Mouse (Mus musculus) hindbrain, embryonic 11.5 days (tissue): ENCODE measurements at regions not wholly inside any gene's neighbourhood (a gene's known extent, or its start where the extent isn't known, plus 50 kb on each side); places are given as distances from the start of the nearest gene placed in this dataset.

Source experiments
- ATAC-seq: fragments of 200-750 bp; cut with Nextera tagmentation; 2 replicates; pipeline ENCODE4 v1.8.0; 2017; ENCODE audit warnings: mild to moderate bottlenecking, moderate TSS enrichment, moderate library complexity; ENCODE audit not compliant: low FRiP score
- DNase-seq: peaks from one replicate; pipeline ENCODE4 v3.0.0-alpha.2; 2015; ENCODE audit warnings: low spot score
- H3K27ac ChIP-seq: fragments of 300-500 bp; sonication (generic); 2 replicates; pipeline ENCODE4 v1.5.1; 2014; ENCODE audit warnings: mild to moderate bottlenecking, low read depth, low read length
- H3K27me3 ChIP-seq: fragments of 300-500 bp; sonication (generic); 2 replicates; pipeline ENCODE4 v1.6.1; 2014; ENCODE audit warnings: mild to moderate bottlenecking, low read length, moderate library complexity, mixed read lengths; ENCODE audit not compliant: control insufficient read depth, insufficient read depth
- H3K36me3 ChIP-seq: fragments of 300-500 bp; sonication (generic); 2 replicates; pipeline ENCODE4 v1.6.1; 2014; ENCODE audit warnings: mild to moderate bottlenecking, low read length, moderate library complexity, mixed read lengths; ENCODE audit not compliant: control insufficient read depth, insufficient read depth
- H3K4me1 ChIP-seq: fragments of 300-500 bp; sonication (generic); replicated peaks from 2 replicates; pipeline ENCODE4 v1.6.1; 2014; ENCODE audit warnings: low read length, mixed read lengths; ENCODE audit not compliant: control insufficient read depth, insufficient read depth
- H3K4me2 ChIP-seq: fragments of 300-500 bp; sonication (generic); replicated peaks from 2 replicates; pipeline ENCODE4 v1.6.1; 2014; ENCODE audit warnings: mild to moderate bottlenecking, low read depth, low read length
- H3K4me3 ChIP-seq: fragments of 300-500 bp; sonication (generic); 2 replicates; pipeline ENCODE4 v1.5.1; 2014; ENCODE audit warnings: low read depth, low read length
- H3K9ac ChIP-seq: fragments of 300-500 bp; sonication (generic); 2 replicates; pipeline ENCODE4 v1.6.1; 2014; ENCODE audit warnings: low read depth, low read length
- H3K9me3 ChIP-seq: fragments of 300-500 bp; sonication (generic); 2 replicates; pipeline ENCODE4 v1.6.1; 2016; ENCODE audit warnings: low read length; ENCODE audit not compliant: control insufficient read depth
- WGBS: fragments of 180-500 bp; shearing (Covaris S2); extraction: QIAGEN DNeasy Blood & Tissue Kit; methylation state at CpG from one replicate; pipeline ENCODE4 v1.1.7; 2014; 5-methylcytosine and 5-hydroxymethylcytosine counted together

GRCm38 (mm10) chr6:50054233-50054632 lies 55.8 kb upstream of the Mpp6 start:
- no peak overlapping the region for H3K4me2 ChIP-seq
- H3K36me3 ChIP-seq = no peaks in the 10 kb centered on the region
- H3K27me3 ChIP-seq = no peaks in the 10 kb centered on the region
- no peak overlapping the region for H3K9ac ChIP-seq
- H3K9me3 ChIP-seq = no peaks in the 10 kb centered on the region
- H3K4me3 ChIP-seq = no peak overlapping the region
- WGBS = 78% methylated on average over 13 of the region's 13 CpGs
- no peak for DNase-seq
- H3K27ac ChIP-seq = no peak overlapping the region
- no peak for ATAC-seq
- H3K4me1 ChIP-seq = no peaks in the 10 kb centered on the region

DNA sequence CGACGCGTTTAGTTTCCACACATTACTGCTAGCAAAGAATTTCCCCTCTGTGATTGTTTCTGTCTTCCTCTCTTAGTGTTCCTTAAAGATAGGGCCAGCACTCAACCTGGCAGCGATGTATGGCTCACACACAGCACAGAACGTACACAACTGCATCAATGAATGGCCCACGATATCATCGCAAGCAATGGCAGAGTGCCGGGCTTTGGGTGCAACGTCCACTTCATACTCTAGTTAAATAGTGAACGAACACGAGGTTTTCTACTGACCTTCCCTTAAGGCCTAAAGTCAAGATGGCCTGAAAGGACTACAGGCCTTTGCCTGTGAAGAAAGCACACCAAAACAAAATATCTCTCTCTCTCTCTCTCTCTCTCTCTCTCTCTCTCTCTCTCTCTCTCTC lies 51.4 kb upstream of the Mpp6 start:
- no peaks in the 10 kb centered on the region for H3K4me1 ChIP-seq
- ATAC-seq (no peak), DNase-seq (no peak)
- no peak overlapping the region for H3K27ac ChIP-seq
- no peaks in the 10 kb centered on the region for H3K27me3 ChIP-seq
- H3K9ac ChIP-seq = no peak overlapping the region
- no peak overlapping the region for H3K4me3 ChIP-seq
- no peak overlapping the region for H3K4me2 ChIP-seq
- H3K9me3 ChIP-seq = no peaks in the 10 kb centered on the region
- WGBS = 90% methylated on average over 11 of the region's 11 CpGs
- no peaks in the 10 kb centered on the region for H3K36me3 ChIP-seq

DNA sequence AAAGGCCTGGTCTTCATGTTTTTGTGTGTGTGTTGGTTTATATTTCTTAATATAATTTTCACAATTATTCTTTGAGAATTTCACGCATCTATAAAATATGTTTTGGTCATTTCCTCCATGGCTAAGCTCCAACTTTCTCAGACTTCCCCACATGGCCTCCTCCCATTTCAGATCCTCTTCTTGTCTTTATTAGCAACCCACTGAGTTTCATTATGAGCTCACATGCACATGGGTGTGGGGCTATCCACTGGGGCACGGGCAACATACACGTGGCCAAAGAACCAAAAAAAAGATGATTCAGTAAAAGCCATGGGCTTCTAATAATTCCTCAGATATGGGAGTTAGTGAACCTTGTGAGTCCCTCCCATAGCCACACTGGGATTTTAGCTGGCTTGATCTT lies 50.1 kb upstream of the Mpp6 start:
- Histone ChIP-seq H3K36me3 (no peaks in the 10 kb centered on the region), H3K4me3 (no peak overlapping the region), H3K9ac (no peak overlapping the region), H3K9me3 (no peaks in the 10 kb centered on the region), H3K27ac (no peak overlapping the region), H3K27me3 (no peaks in the 10 kb centered on the region), H3K4me1 (no peaks in the 10 kb centered on the region), H3K4me2 (no peak overlapping the region)
- 88% methylated on average over 3 of the region's 3 CpGs for whole genome bisulfite sequencing
- ATAC-seq (no peak), DNase-seq (no peak)
